In the genomic region with DNA sequence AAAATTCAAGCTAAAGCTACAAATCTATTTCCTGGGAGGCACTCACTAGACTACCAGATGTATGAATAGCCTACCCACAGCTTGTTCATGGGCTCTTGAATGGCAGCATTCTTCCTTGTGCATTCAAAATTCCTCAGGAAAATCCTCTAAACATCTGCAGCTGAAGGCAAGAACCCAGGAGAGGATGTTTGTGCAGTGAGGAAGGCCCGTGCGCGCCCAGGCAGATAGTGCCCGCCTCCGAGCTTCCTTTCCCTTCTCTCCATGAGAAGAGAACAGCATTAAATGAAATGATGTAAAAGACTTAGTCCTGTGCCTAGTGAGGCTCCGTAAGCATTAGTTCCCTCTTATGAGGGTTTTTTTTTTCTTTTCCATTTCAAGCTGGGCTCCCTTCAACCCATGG, we compare ENCODE assay signal across 17 mouse cellular contexts. TPM values are rescaled to one million over a fixed set of nuclear protein-coding genes. Genes with fewer than 3 reads are reported as not detected.
DNase-seq lines count a peak whose midpoint lies in the region; ATAC-seq and TF ChIP-seq lines count a peak whose summit lies in the region.
"Had no signal": no experiment of that assay in that cellular context is flagged by ENCODE, and none has a peak within 500 bp of the region (broad histone marks: within the 10 kb centered on the region; RNA-seq: fewer than 3 reads in every experiment).

No protein-coding gene starts in this region.

- ATAC-seq in stomach, embryonic 16.5 days (ENCODE audit: insufficient read depth, low FRiP score) = no peak
- ATAC-seq in stomach, postnatal 0 days (ENCODE audit: low FRiP score, low TSS enrichment) = no peak
- ATAC-seq: forebrain, embryonic 13.5 days; midbrain, embryonic 15.5 days had no signal

- H3K36me3 ChIP-seq in heart, embryonic 10.5 days = no peaks in the 10 kb centered on the region
- no peaks in the 10 kb centered on the region for H3K36me3 ChIP-seq in kidney, adult 2 months (ENCODE audit: control insufficient read depth, insufficient read depth, low read length)
- H3K36me3 ChIP-seq in stomach, embryonic 16.5 days (ENCODE audit: control insufficient read depth, insufficient read depth, low read length) = no peaks in the 10 kb centered on the region
- H3K36me3 ChIP-seq in stomach, postnatal 0 days (ENCODE audit: control insufficient read depth, insufficient read depth, low read length) = no peaks in the 10 kb centered on the region
- H3K36me3 ChIP-seq: hindbrain, embryonic 13.5 days; midbrain, embryonic 15.5 days had no signal

- TF ChIP-seq CTCF in kidney, adult 2 months (conservative IDR thresholded peaks at IDR 0.05; ENCODE audit: insufficient read depth, insufficient read length, low read depth, low read length) = no peak
- no peak for TF ChIP-seq CTCF in stomach, postnatal 0 days (IDR thresholded peaks at IDR 0.05; ENCODE audit: low read depth)

- H3K4me3 ChIP-seq in heart, embryonic 10.5 days = no peak overlapping the region
- H3K4me3 ChIP-seq in kidney, adult 2 months (ENCODE audit: insufficient read depth, low read depth, low read length) = no peak overlapping the region
- no peak overlapping the region for H3K4me3 ChIP-seq in stomach, embryonic 16.5 days (replicated peaks; ENCODE audit: low read length)
- no peak overlapping the region for H3K4me3 ChIP-seq in stomach, postnatal 0 days (ENCODE audit: low read depth, low read length)
- H3K4me3 ChIP-seq: forebrain, embryonic 13.5 days; hindbrain, embryonic 13.5 days; midbrain, embryonic 15.5 days had no signal

- H3K9me3 ChIP-seq in heart, embryonic 10.5 days = no peaks in the 10 kb centered on the region
- no peaks in the 10 kb centered on the region for H3K9me3 ChIP-seq in stomach, embryonic 16.5 days (replicated peaks; ENCODE audit: control insufficient read depth, low read length)
- H3K9me3 ChIP-seq in stomach, postnatal 0 days (ENCODE audit: control insufficient read depth, low read length) = no peaks in the 10 kb centered on the region
- H3K9me3 ChIP-seq: forebrain, embryonic 13.5 days; hindbrain, embryonic 13.5 days; midbrain, embryonic 15.5 days had no signal

- no peak for TF ChIP-seq POLR2A in kidney, adult 2 months (IDR thresholded peaks at IDR 0.05; ENCODE audit: low read depth, low read length)

- 69% methylated on average over 6 of the region's 6 CpGs for WGBS in heart, embryonic 10.5 days
- WGBS in kidney, adult 2 months = 66% methylated on average over 6 of the region's 6 CpGs
- 61% methylated on average over 6 of the region's 6 CpGs for WGBS in stomach, embryonic 16.5 days
- WGBS in stomach, postnatal 0 days = 67% methylated on average over 6 of the region's 6 CpGs

- no peak overlapping the region for H3K9ac ChIP-seq in stomach, embryonic 16.5 days (ENCODE audit: low read length)
- H3K9ac ChIP-seq in stomach, postnatal 0 days (ENCODE audit: low read length) = no peak overlapping the region
- H3K9ac ChIP-seq: forebrain, embryonic 13.5 days; hindbrain, embryonic 13.5 days; midbrain, embryonic 15.5 days had no signal

- TF ChIP-seq EP300 in stomach, postnatal 0 days (optimal IDR thresholded peaks at IDR 0.05) = no peak

- no peak for DNase-seq in heart, embryonic 10.5 days (ENCODE audit: low spot score)
- DNase-seq in heart, postnatal 4 days = no peak
- DNase-seq in kidney, adult 2 months = no peak
- no peak for DNase-seq in kidney, adult 11 months
- no peak for DNase-seq in stomach, postnatal 0 days (ENCODE audit: low spot score)
- DNase-seq in yolk sac, embryonic 10.5 days (ENCODE audit: low spot score) = peak; percentile 24
- DNase-seq in cerebellum, postnatal 36 days = no peak
- DNase-seq: adrenal gland, postnatal 10 days; B cell, adult 2 months; cerebellum, adult 9-11 months; liver; right cerebral cortex, postnatal 14 days had no signal

- H3K27me3 ChIP-seq in heart, embryonic 10.5 days (ENCODE audit: insufficient read depth, poor library complexity, severe bottlenecking) = no peaks in the 10 kb centered on the region
- H3K27me3 ChIP-seq in kidney, adult 2 months (replicated peaks; ENCODE audit: control insufficient read depth, insufficient read depth, low read length) = no peaks in the 10 kb centered on the region
- H3K27me3 ChIP-seq in stomach, embryonic 16.5 days (ENCODE audit: control insufficient read depth, insufficient read depth, low read length) = no peaks in the 10 kb centered on the region
- H3K27me3 ChIP-seq in stomach, postnatal 0 days (ENCODE audit: control insufficient read depth, insufficient read depth, low read length) = no peaks in the 10 kb centered on the region
- H3K27me3 ChIP-seq: forebrain, embryonic 13.5 days; hindbrain, embryonic 13.5 days; midbrain, embryonic 15.5 days had no signal

- H3K27ac ChIP-seq in heart, embryonic 10.5 days = peak overlapping the region; percentile 6; the same call in 1 of the 2 replicates
- H3K27ac ChIP-seq in kidney, adult 2 months (ENCODE audit: insufficient read depth, low read depth, low read length) = peak overlapping the region; percentile 60
- peak overlapping the region; percentile 44; the same call in 1 of the 2 replicates for H3K27ac ChIP-seq in stomach, embryonic 16.5 days (ENCODE audit: low read length)
- no peak overlapping the region for H3K27ac ChIP-seq in stomach, postnatal 0 days (replicated peaks)
- H3K27ac ChIP-seq: forebrain, embryonic 13.5 days; hindbrain, embryonic 13.5 days; macrophage; midbrain, embryonic 15.5 days had no signal

- H3K4me1 ChIP-seq in heart, embryonic 10.5 days = peaks cover 14% of the 10 kb centered on the region
- peaks cover 3% of the 10 kb centered on the region; the same call in 1 of the 2 replicates for H3K4me1 ChIP-seq in kidney, adult 2 months (ENCODE audit: control insufficient read depth, insufficient read depth, low read length)
- no peaks in the 10 kb centered on the region for H3K4me1 ChIP-seq in stomach, embryonic 16.5 days (ENCODE audit: control insufficient read depth, insufficient read depth, low read length)
- H3K4me1 ChIP-seq in stomach, postnatal 0 days (replicated peaks; ENCODE audit: control insufficient read depth, insufficient read depth) = no peaks in the 10 kb centered on the region
- H3K4me1 ChIP-seq: forebrain, embryonic 13.5 days; hindbrain, embryonic 13.5 days; midbrain, embryonic 15.5 days had no signal

- no peak overlapping the region for H3K4me2 ChIP-seq in stomach, embryonic 16.5 days (ENCODE audit: low read depth, low read length)
- H3K4me2 ChIP-seq in stomach, postnatal 0 days (replicated peaks; ENCODE audit: low read depth) = no peak overlapping the region
- H3K4me2 ChIP-seq: forebrain, embryonic 13.5 days; hindbrain, embryonic 13.5 days; midbrain, embryonic 15.5 days had no signal

RNA-seq across cellular contexts. Expression of a gene that starts 24.6 kb away (rescaled TPM):
- polyA plus RNA-seq in heart, embryonic 10.5 days (2016; fragmentation: Nextera tagmentation; extraction: Ambion mirVana) = 123 and 189 TPM in 2 replicates
- total RNA-seq in heart, postnatal 4 days (2021) = 100 to 1,000 TPM; 118 to 131 TPM
- 17.7 and 24.7 TPM in 2 replicates for polyA plus RNA-seq in kidney, adult 2 months (2012; rRNA removed)
- polyA plus RNA-seq in stomach, embryonic 16.5 days (2015; fragmentation: Nextera tagmentation; extraction: Ambion mirVana) = 362 and 363 TPM in 2 replicates
- 199 and 301 TPM in 2 replicates for polyA plus RNA-seq in stomach, postnatal 0 days (2015; fragmentation: Nextera tagmentation; extraction: Ambion mirVana)
